Mouse (Mus musculus) adrenal gland, adult 8-10 months (tissue): ENCODE results near the gene Tmem33. TPM values are rescaled to one million over a fixed set of nuclear protein-coding genes. Genes with fewer than 3 reads are reported as not detected.

Experiments used
- DNase-seq: peaks from one replicate; pipeline ENCODE4 v3.0.0; 2022
- total RNA-seq, 4 experiments: library from RNA; stranded (reverse); gene quantifications; 2 replicates each; pipeline ENCODE4 v1.2.4; 2022

The Tmem33 gene
- total RNA-seq, 4 experiments from 2014 or later, result 90.4 to 172 (median 116) TPM

- DNase-seq, result no peak
These were observed 1.9 kb upstream of the Tmem33 start for GRCm38 (mm10) chr5:67258473-67258872.

GRCm38 (mm10) chr5:67260159-67260530, 220 bp upstream of the Tmem33 start:
- no peak for DNase-seq

DNA sequence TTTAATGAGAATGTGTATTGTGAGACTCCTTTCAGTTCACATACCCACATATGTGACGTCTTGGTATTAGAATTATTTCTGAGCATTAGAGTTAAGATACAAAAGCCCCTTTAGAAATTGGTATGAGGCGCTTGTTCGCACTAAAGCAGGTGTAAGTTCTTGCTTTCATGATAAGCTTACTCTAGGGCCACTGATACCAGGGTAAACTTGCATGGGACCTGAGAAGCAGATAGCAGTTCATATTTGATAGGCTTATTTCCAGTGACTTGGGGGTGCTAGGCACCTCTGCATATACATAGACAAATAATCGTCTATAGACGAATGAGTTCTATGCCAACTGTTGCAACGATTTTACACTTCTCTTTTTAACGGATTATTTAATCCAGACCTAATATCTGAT, 2.6 kb downstream of the Tmem33 start:
- no peak for DNase-seq

DNA sequence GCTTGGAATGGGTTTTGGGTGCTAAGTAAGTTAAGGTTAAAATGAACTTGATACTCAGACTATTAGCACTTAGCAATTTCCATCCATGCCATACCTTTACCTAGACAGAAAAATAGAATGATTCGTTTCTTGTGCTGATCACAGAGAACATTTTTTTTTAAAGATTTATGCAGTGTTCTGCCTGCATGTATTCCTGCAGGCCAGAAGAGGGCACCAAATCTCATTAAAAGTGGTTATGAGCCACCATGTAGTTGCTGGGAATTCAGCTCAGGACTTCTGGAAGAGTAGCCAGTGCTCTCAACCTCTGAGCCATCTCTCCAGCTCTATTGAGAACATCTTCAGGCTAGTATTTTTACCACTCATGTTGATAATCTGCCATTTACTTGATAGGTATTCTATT, 5.7 kb downstream of the Tmem33 start:
- no peak for DNase-seq

DNA sequence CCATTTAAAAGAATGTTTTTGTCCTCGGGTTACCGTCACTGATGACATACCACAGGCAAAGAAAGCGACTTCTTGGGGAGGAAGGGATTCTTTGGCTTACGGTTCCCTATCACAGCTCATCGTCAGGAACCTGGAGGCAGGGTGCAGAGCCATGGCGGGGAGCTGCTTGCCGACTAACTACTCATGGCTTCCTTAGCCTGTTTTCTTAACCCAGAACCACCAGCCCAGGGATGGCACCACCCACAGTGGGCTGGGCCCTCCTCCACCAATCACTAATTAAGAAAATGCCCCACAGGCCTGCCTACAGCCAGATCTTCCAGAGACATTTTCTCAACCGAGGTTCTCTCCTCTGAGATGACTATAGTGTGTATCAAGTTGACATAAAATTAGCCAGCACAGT, 8.9 kb downstream of the Tmem33 start:
- DNase-seq, result no peak

DNA sequence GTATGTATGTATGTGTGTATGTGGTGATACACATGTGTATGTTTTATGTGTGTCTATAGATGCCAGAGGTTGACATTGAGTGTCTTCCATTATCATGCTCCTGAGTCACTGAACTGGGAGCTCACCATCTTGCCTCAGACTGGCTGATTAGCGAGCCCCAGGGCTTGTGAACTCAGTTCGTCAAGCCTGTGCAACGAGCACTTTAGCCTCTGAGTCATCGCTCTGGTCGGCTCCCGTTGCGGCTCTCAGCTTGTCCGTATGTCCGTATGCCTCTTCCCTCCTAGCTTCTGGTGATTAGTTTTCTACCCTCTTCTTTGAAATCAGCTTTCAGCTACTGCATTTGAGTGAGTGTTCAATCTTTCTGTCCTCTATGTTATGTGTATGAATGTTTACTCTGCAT, 19.0 kb downstream of the Tmem33 start:
- DNase-seq, result no peak

DNA sequence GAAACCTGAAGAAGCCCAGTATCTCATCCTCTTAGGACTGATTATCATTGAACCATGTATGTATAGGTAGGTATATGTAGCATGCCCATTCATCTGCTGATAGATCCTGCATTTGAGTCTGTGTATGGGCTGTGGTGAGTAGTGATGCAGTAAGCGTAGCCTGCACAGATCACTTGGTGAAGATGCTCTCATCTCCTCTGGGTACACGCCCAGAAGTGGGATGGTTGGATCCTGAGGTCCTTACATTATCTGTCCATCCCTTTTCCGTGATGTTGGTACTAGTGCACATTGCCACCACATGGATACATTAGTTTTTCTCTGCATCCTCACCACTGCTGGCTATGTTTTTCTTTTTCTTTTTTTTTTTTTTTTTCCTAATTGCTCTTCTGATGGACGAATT, 19.5 kb downstream of the Tmem33 start:
- DNase-seq, result no peak

DNA sequence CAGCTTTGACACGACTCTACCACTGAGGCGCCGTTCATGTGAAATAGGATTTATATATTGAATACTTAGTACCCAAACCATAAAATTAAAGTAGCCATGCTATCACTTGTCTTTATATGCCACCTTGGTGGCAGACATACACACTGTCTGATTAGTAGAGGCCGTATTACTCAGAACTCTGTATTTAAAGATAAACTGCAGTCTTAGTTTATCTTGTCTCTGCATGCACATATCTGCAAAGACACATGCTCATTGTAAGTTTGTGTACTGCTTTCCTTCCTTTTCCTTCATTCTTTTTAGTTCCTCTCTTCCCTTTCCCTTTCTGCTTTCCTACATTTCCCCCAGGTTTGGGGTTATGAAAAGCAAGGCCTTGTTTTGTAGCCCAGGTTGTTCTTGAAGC, 20.0 kb downstream of the Tmem33 start:
- no peak for DNase-seq

DNA sequence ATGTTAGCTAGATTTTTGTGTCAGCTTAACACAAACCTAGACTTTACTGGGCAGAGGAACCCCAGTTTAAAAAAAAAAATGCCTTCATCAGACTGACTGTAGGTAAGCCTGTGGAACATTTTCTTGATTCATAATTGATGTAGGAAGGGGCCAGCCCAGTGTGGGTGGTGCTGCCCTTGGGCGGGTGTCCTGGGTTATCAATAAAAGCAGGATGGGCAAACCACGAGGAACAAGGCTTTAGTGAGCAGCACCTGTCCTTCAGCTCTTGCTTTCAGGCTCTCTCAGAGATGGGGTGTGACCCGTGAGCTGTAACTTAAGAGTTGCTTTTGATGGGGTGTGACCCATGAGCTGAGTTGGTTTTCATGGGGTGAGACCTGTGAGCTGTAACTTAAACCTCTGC, 34.7 kb downstream of the Tmem33 start:
- DNase-seq, result no peak

DNA sequence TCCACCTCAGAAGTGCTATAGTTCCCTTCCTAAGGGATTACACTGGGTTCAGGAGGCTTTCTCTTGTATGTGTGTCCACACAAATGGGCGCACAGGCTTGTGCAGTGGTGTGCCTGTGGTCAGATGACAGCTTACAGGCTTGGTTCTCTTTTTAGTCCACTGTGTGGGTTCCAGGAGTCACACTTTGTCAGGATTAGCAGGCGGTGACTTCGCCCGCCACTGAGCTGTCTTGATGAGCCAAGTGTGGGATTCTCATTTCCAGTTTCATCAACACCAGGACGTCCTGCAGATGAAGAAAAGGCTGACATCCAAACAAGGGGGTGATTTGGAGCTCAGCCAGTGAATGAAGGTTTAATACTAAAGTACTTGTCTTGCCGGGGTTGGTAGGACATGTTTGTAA, 35.3 kb downstream of the Tmem33 start:
- no peak for DNase-seq

- DNase-seq, result no peak
These were observed 35.8 kb downstream of the Tmem33 start for GRCm38 (mm10) chr5:67296171-67296570.

GRCm38 (mm10) chr5:67297026-67297813, 36.9 kb downstream of the Tmem33 start:
- DNase-seq, result peak; percentile 20

- no peak for DNase-seq
These were observed 39.6 kb downstream of the Tmem33 start for GRCm38 (mm10) chr5:67299847-67300412.

- DNase-seq, result no peak
These were observed 40.7 kb downstream of the Tmem33 start for GRCm38 (mm10) chr5:67300926-67301597.

- no peak for DNase-seq
These were observed 41.5 kb downstream of the Tmem33 start for GRCm38 (mm10) chr5:67301722-67302331.

DNA sequence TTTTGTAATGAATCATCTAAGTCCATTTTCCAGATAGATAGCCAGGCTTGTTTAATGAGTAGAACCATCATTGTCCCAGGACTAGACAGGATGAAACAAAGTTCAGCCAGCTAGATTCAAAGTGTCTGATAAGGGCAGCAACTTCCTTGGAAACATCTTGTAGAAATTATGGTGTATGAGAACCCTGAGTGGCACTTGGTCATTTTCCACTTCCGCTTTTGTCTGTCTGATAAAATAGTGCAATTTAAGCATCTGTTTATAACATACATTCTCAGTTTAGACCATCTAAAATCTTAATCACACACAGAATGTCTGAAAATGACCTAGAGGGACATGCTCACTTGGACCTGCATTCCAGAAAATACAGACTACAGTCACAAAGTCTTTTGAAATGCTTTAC, 43.5 kb downstream of the Tmem33 start:
- no peak for DNase-seq

DNA sequence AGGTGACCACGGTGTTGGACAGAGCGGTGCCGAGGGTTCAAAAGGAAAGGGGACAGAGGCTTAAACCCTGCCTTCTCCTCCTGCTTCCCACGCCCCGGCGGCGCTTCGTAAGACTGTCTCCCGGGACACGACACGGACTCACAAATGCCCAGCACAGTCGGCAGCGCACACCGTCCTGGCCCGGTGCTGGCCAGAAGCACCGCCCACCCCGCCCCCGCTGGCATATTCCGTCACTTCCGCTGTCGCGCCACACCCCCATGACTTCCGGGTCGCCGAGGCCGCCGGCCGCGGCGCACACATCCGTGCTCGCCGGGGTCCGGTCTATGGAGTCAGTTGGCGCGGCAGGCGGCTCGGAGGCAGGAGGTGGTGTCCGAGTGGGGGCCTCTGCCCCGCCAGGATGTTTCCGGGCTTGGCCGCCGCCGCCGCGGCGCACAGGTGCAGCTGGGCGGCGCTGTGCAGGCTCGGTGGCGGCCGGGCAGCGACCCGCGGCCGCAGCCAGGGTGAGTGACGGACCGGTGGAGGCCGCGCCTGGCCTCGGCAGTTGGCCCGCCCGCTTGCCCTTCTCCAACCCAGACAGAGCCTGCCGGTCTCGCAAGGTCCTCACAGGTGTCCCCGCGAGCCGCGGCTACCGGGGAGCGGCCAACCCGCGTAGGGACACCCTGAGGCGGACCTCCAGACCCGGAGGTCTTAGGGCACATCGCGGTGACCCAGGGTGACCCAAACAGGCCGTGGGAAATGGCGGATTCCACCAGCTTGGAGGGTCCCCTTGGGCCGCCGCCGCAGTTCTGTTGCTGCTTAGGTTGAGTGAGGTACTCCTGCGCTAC, 46.5 kb downstream of the Tmem33 start, which contains the start of gene Slc30a9:
Gene Slc30a9 (plus strand): TSS at position 258 of the 824 bp plus-strand sequence.
- peak; percentile 85 for DNase-seq

GRCm38 (mm10) chr5:67307659-67308222, 47.4 kb downstream of the Tmem33 start:
- DNase-seq, result no peak

- DNase-seq, result no peak
These were observed 51.6 kb downstream of the Tmem33 start for GRCm38 (mm10) chr5:67311811-67312521.

DNA sequence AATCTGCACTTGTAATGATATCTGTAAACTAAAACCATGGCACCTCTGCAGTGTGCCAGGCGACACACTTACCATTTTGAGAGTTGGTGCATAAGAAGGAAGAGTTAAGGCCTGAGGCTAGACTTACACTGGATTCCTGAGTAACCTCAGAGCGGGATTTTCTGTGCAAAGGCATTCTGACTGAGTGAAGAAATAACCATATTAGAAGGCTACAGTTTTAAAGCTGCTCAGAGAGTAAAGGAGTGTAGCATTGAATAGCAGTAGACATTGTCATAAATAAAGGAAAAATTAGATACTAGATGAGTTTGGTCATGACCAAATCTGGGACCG, 52.1 kb downstream of the Tmem33 start:
- DNase-seq, result no peak

- no peak for DNase-seq
These were observed 61.4 kb downstream of the Tmem33 start for GRCm38 (mm10) chr5:67321656-67322268.
